Mouse (Mus musculus) left cerebral cortex, postnatal 10 days (tissue): Measurements from ENCODE around the gene Tram2. TPM values are rescaled to one million over a fixed set of nuclear protein-coding genes. Genes with fewer than 3 reads are reported as not detected.

ENCODE experiments used
- DNase-seq, 2 experiments: peaks; one replicate each; pipeline ENCODE4 v3.0.0; 2021 to 2022; ENCODE audit warnings: low spot score in 2 of 2, mixed read lengths in 1 of 2; ENCODE audit errors: extremely low spot score in 1 of 2
- intact Hi-C: fragments of 180-260 bp; cut with DNase I; formaldehyde crosslinking; loops from one replicate; pipeline ENCODE4 v1.15.1; 2025
- total RNA-seq, 2 experiments: library from RNA; stranded (reverse); gene quantifications; 2 replicates each; pipeline ENCODE4 v1.2.3; 2021

Gene Tram2
- total RNA-seq, 2 experiments from 2014 or later = 2.5 to 2.9 TPM

DNA sequence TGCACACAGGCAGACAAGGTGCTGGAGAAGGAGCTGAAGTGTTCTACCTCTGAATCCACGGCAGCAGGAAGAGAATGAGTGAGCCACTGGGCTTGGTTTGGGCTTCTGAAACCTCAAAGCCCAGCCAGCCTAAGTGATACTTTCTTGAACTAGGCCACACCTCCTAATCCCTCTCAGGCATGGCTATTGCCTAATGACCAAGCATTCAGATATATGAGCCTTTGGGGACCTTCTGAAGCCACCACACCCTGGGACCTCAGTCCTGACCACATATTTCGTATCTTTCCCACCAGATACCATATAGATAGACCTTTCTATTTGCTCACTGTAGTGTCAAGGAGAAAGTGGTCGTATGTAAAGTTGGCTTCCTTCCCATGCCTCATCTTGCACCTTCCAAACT lies 85.3 kb downstream of the Tram2 start:
- intact Hi-C loops = no loop called here

GRCm38 (mm10) chr1:20989461-20990083 lies 89.5 kb downstream of the Tram2 start:
- intact Hi-C loops = no loop called here
- DNase-seq = no peak

More for the DNA sequence above, 85.3 kb downstream of the Tram2 start:
- DNase-seq = no peak

GRCm38 (mm10) chr1:20986378-20987056 lies 92.5 kb downstream of the Tram2 start:
- intact Hi-C loops = no loop called here
- no peak for DNase-seq

DNA sequence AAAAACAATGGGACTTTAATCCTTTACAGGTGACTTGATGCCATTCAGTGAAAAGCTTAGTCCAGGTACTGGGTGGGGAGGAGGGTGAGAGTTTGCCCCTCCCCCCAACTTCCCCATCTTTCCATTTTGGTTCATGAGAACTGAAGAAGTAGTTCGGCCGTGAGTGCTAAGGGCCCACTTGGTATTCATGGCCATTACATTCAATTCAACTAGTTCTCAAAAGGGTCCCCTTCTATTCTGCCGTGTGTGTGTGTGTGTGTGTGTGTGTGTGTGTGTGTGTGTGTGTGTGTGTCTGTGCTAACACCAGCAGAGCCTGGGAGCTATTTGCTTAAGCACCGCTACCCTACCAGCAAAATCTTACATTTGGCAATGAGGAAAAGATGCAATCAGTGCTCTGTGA lies 94.4 kb downstream of the Tram2 start:
- DNase-seq = no peak
- intact Hi-C loops = loop anchor here (5.0 kb wide), 1 partner anchor 47 kb away; no protein-coding TSS in a partner anchor

- DNase-seq = no peak
- intact Hi-C loops = loop anchor here (5.0 kb wide), 1 partner anchor 47 kb away; no protein-coding TSS in a partner anchor
Observed at GRCm38 (mm10) chr1:20984103-20984502, 94.9 kb downstream of the Tram2 start.

- intact Hi-C loops = loop anchor here (5.0 kb wide), 1 partner anchor 44 kb away; no protein-coding TSS in a partner anchor
Observed at GRCm38 (mm10) chr1:20981764-20982163, 97.3 kb downstream of the Tram2 start.

DNA sequence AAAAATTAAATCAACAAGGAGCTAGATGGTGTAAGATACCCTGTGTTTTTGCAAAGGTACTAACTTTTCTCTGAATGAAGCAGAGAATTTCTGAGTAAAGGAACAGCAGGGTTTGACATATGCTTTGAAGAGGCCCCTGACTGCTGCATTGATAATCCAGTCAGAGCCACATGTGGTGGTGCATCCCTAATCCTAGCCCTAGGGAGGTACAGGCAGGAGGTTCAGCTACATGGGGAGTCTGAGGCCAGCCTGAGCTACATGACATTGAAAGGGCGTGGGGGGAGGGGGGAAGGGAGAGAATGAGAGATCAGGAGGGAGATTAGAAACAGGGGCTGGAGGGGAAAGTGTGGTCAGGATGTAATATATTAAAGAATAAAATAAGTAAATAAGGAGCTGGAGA lies 98.5 kb downstream of the Tram2 start:
- DNase-seq = no peak
- intact Hi-C loops = loop anchor here (5.0 kb wide), 1 partner anchor 43 kb away; no protein-coding TSS in a partner anchor

More at GRCm38 (mm10) chr1:20981764-20982163, 97.3 kb downstream of the Tram2 start:
- DNase-seq = no peak

GRCm38 (mm10) chr1:20974341-20975135 lies 104.5 kb downstream of the Tram2 start:
- intact Hi-C loops = no loop called here
- DNase-seq = no peak

DNA sequence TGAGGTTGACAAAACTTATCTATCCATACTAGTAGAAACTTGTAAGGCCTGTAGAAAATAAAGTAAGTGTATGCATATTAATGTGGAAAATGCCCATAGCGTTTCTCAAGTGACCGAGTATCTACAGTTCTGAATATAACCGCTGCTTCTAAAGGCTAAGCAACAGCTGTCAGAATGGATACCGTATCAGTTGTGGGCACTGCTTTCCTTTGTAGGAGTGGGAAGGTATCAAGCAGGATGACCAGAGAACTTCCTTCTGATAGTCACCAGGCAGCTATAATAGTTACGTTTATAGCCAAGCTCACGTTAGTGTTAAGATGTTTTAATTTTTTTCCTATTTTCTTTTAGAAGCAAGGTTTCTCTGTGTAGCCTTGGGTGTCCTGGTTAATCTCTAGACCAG lies 105.6 kb downstream of the Tram2 start:
- intact Hi-C loops = no loop called here
- DNase-seq = no peak

DNA sequence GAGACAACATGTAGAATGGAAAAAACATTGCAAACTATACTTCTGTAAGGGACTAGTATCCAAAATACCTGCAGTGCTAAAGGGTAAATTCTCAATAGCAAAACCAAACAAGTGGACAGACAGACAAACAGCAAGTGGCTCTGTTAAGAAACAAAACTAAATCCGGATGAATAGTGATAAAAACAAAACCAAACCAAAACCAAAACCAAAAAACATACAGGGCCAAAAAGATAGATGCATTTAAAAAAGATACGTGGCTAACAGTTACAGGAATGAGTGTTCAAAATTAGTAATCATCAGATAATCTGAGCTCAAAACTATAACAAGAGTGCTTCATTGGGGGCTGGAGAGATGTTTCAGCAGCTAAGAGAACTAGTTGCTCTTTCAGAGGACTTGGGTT lies 109.4 kb downstream of the Tram2 start:
- intact Hi-C loops = no loop called here
- DNase-seq = no peak

GRCm38 (mm10) chr1:20954876-20955275 lies 124.2 kb downstream of the Tram2 start:
- intact Hi-C loops = loop anchor here (5.0 kb wide), 1 partner anchor 117 kb away; no protein-coding TSS in a partner anchor
- DNase-seq = no peak

GRCm38 (mm10) chr1:20951799-20952198 lies 127.2 kb downstream of the Tram2 start:
- DNase-seq = no peak
- intact Hi-C loops = loop anchor here (5.0 kb wide), 1 partner anchor 121 kb away; no protein-coding TSS in a partner anchor

GRCm38 (mm10) chr1:20951300-20951763 lies 127.7 kb downstream of the Tram2 start, which contains the start of gene Efhc1:
Gene Efhc1, plus strand, starts transcription at chr1:20951626.
- peak; percentile 89 to 97 for DNase-seq
- intact Hi-C loops = loop anchor here (5.0 kb wide), 1 partner anchor 121 kb away; no protein-coding TSS in a partner anchor

Other genes starting within 250 kb of the Tram2 start
- 10 to 100 TPM; 61.6 to 87.0 TPM for gene Paqr8, start 188.6 kb downstream of the Tram2 start, total RNA-seq
- 1 to 10 TPM; 1.4 to 1.7 TPM for gene Efhc1, start 127.6 kb downstream of the Tram2 start, total RNA-seq
- 10 to 100 TPM; 22.9 to 23.1 TPM for gene Tmem14a, start 139.3 kb upstream of the Tram2 start, total RNA-seq
- gene Gsta3, start 161.4 kb upstream of the Tram2 start, total RNA-seq = under 1 TPM; 0.61 to 0.71 TPM